Mouse (Mus musculus): Measurements from ENCODE around the gene Lsp1.

DNA sequence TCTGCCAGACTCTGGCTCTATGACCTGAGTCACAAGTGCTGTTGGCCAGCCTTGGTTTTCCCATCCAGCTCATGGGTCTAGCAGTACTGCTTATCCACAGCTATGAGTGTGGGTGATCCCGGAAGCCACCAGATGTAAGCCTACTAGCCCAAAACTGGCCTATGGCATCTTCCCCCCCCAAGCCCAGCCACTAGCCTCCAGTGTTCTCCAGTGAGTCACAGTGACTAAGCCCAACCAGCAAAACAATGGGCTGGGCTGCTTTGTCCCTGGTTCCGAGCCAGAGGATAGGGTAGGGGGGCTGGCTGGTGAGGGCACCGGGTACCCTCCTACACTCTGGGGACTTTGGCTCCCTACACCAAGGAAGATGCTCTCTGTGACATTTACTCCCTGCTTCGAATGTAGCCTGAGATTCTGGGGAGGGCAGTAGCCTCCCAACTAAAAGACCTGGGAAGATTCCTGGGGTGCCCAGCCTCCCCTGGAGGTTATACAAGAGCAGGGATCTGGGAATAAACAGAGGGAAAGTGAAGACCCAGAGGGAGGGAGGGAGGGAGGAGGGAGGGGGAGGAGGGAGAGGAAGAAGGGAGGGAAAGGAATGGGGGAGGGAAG lies 10.3 kb downstream of the Lsp1 start:
- no peak for TF ChIP-seq POLR2A (IDR thresholded peaks at IDR 0.05; ENCODE audit: extremely low read depth, insufficient read depth, low read length)
- TF ChIP-seq CTCF (IDR thresholded peaks at IDR 0.05; ENCODE audit: low read depth, low read length) = no peak
